8 mouse cellular contexts compared by ENCODE assay signal in genomic region chr12:5213339-5214104, GRCm38 (mm10).
DNase-seq lines count a peak whose midpoint lies in the region; ATAC-seq lines count a peak whose summit lies in the region.

No protein-coding gene starts in this region.

- WGBS in hindbrain, embryonic 10.5 days: 27% methylated on average over 13 of the region's 13 CpGs
- 29% methylated on average over 13 of the region's 13 CpGs for WGBS in hindbrain, embryonic 11.5 days
- WGBS in intestine, embryonic 16.5 days: 23% methylated on average over 13 of the region's 13 CpGs
- 17% methylated on average over 13 of the region's 13 CpGs for WGBS in midbrain, embryonic 16.5 days

- H3K9ac ChIP-seq in hindbrain, embryonic 11.5 days (ENCODE audit: low read depth, low read length): no peak overlapping the region
- H3K9ac ChIP-seq in intestine, embryonic 16.5 days (ENCODE audit: low read depth, low read length): peak overlapping the region; percentile 51
- H3K9ac ChIP-seq in midbrain, embryonic 16.5 days (ENCODE audit: low read depth, low read length): no peak overlapping the region

- peaks cover 81% of the 10 kb centered on the region for H3K4me1 ChIP-seq in hindbrain, embryonic 10.5 days (replicated peaks)
- H3K4me1 ChIP-seq in hindbrain, embryonic 11.5 days (replicated peaks; ENCODE audit: control insufficient read depth, insufficient read depth, low read length): peaks cover 13% of the 10 kb centered on the region
- peaks cover 12% of the 10 kb centered on the region for H3K4me1 ChIP-seq in intestine, embryonic 16.5 days (ENCODE audit: control insufficient read depth, insufficient read depth, low read length)
- peaks cover 56% of the 10 kb centered on the region for H3K4me1 ChIP-seq in midbrain, embryonic 16.5 days (ENCODE audit: control insufficient read depth, insufficient read depth, low read length)

- no peak for ATAC-seq in hindbrain, embryonic 11.5 days (ENCODE audit: low FRiP score)
- peak; percentile 87 for ATAC-seq in intestine, embryonic 16.5 days
- peak; percentile 12; the same call in 1 of the 2 replicates for ATAC-seq in midbrain, embryonic 16.5 days

- no peaks in the 10 kb centered on the region for H3K27me3 ChIP-seq in hindbrain, embryonic 10.5 days (ENCODE audit: insufficient read depth, poor library complexity, severe bottlenecking)
- H3K27me3 ChIP-seq in hindbrain, embryonic 11.5 days (ENCODE audit: control insufficient read depth, insufficient read depth, low read length): no peaks in the 10 kb centered on the region
- no peaks in the 10 kb centered on the region for H3K27me3 ChIP-seq in intestine, embryonic 16.5 days (replicated peaks; ENCODE audit: control insufficient read depth, insufficient read depth, low read length)
- H3K27me3 ChIP-seq in midbrain, embryonic 16.5 days (ENCODE audit: control insufficient read depth, insufficient read depth, low read depth, low read length): no peaks in the 10 kb centered on the region

- no peak overlapping the region for H3K4me2 ChIP-seq in hindbrain, embryonic 11.5 days (replicated peaks; ENCODE audit: low read depth, low read length)
- H3K4me2 ChIP-seq in intestine, embryonic 16.5 days (ENCODE audit: low read depth, low read length): 0 out of 2 replicates have a peak overlapping the region, but pooled peaks have one; percentile 6
- H3K4me2 ChIP-seq in midbrain, embryonic 16.5 days (ENCODE audit: low read length): no peak overlapping the region

- no peak overlapping the region for H3K4me3 ChIP-seq in hindbrain, embryonic 10.5 days
- H3K4me3 ChIP-seq in hindbrain, embryonic 11.5 days (ENCODE audit: low read depth, low read length): no peak overlapping the region
- H3K4me3 ChIP-seq in intestine, embryonic 16.5 days (ENCODE audit: low read length): no peak overlapping the region
- H3K4me3 ChIP-seq in midbrain, embryonic 16.5 days (ENCODE audit: low read depth, low read length): no peak overlapping the region

- intact Hi-C loops in left cerebral cortex, postnatal 10 days (cut with DNase I): no loop called here

- no peak for DNase-seq in hindbrain, embryonic 10.5 days (ENCODE audit: low spot score)
- DNase-seq in hindbrain, embryonic 11.5 days (ENCODE audit: low spot score): no peak
- peak; percentile 43 to 66 for DNase-seq in cerebellum, postnatal 4 days (ENCODE audit: low spot score in 2 of 2)
- DNase-seq in gastrocnemius, postnatal 4 days (ENCODE audit: low spot score in 2 of 2): peak; percentile 46 to 67
- peak; percentile 49 to 84 for DNase-seq in left cerebral cortex, postnatal 10 days (ENCODE audit: extremely low spot score in 1 of 2, low spot score in 2 of 2)
- DNase-seq in urinary bladder, postnatal 14 days (ENCODE audit: low spot score): peak; percentile 87

- H3K36me3 ChIP-seq in hindbrain, embryonic 10.5 days: no peaks in the 10 kb centered on the region
- H3K36me3 ChIP-seq in hindbrain, embryonic 11.5 days (ENCODE audit: control insufficient read depth, insufficient read depth, low read length): no peaks in the 10 kb centered on the region
- H3K36me3 ChIP-seq in intestine, embryonic 16.5 days (ENCODE audit: control insufficient read depth, insufficient read depth, low read length): no peaks in the 10 kb centered on the region
- no peaks in the 10 kb centered on the region for H3K36me3 ChIP-seq in midbrain, embryonic 16.5 days (ENCODE audit: control insufficient read depth, insufficient read depth, low read length)

- H3K27ac ChIP-seq in hindbrain, embryonic 10.5 days: peak overlapping the region; percentile 63
- no peak overlapping the region for H3K27ac ChIP-seq in hindbrain, embryonic 11.5 days (ENCODE audit: low read depth, low read length)
- H3K27ac ChIP-seq in intestine, embryonic 16.5 days (ENCODE audit: low read length): peak overlapping the region; percentile 51
- peak overlapping the region; percentile 47; the same call in 1 of the 2 replicates for H3K27ac ChIP-seq in midbrain, embryonic 16.5 days (ENCODE audit: low read length)

- no peaks in the 10 kb centered on the region for H3K9me3 ChIP-seq in hindbrain, embryonic 10.5 days
- H3K9me3 ChIP-seq in hindbrain, embryonic 11.5 days (ENCODE audit: control insufficient read depth, low read length): no peaks in the 10 kb centered on the region
- no peaks in the 10 kb centered on the region for H3K9me3 ChIP-seq in intestine, embryonic 16.5 days (ENCODE audit: control insufficient read depth, low read length)
- H3K9me3 ChIP-seq in midbrain, embryonic 16.5 days (replicated peaks; ENCODE audit: control insufficient read depth, low read length, poor library complexity, severe bottlenecking): no peaks in the 10 kb centered on the region

Comparison
In these comparisons a context has a peak if more than half of its experiments do, and no peak if none do; other contexts are left out.
1. DNase-seq: peak in cerebellum, postnatal 4 days (2 of 2), gastrocnemius, postnatal 4 days (2 of 2), left cerebral cortex, postnatal 10 days (2 of 2) and urinary bladder, postnatal 14 days (single experiment); none in hindbrain, embryonic 10.5 days (single experiment) and hindbrain, embryonic 11.5 days (single experiment).